Mouse (Mus musculus): ENCODE measurements around the gene Tmem117.

The Tmem117 gene

GRCm38 (mm10) chr15:94628830-94629601 is at the start of gene Tmem117:
Tmem117 (plus strand) TSS chr15:94629232.
- DNase-seq = peak; percentile 41 to 58

- DNase-seq = no peak
Observed at GRCm38 (mm10) chr15:94582000-94582593, 46.9 kb upstream of the Tmem117 start.

GRCm38 (mm10) chr15:94583153-94583552 is 45.9 kb upstream of the Tmem117 start:
- DNase-seq = no peak

- no peak for DNase-seq
Observed at GRCm38 (mm10) chr15:94584738-94585137, 44.3 kb upstream of the Tmem117 start.

- peak in 1 of 2 experiments; percentile 2 for DNase-seq
Observed at GRCm38 (mm10) chr15:94587826-94588715, 41.0 kb upstream of the Tmem117 start.

- peak; percentile 98 to 99 for DNase-seq
Observed at GRCm38 (mm10) chr15:94589219-94590075, 39.6 kb upstream of the Tmem117 start, which contains the start of gene Twf1. Twf1 (minus strand) TSS chr15:94589889.

- DNase-seq = no peak
Observed at GRCm38 (mm10) chr15:94590083-94590482, 38.9 kb upstream of the Tmem117 start.

GRCm38 (mm10) chr15:94591356-94591755 is 37.7 kb upstream of the Tmem117 start:
- DNase-seq = peak in 1 of 2 experiments; percentile 3

GRCm38 (mm10) chr15:94593586-94593985 is 35.4 kb upstream of the Tmem117 start:
- DNase-seq = no peak

GRCm38 (mm10) chr15:94600145-94600707 is 28.8 kb upstream of the Tmem117 start:
- no peak for DNase-seq

- DNase-seq = peak; percentile 36 to 65
Observed at GRCm38 (mm10) chr15:94601339-94601738, 27.7 kb upstream of the Tmem117 start.

GRCm38 (mm10) chr15:94602441-94602840 is 26.6 kb upstream of the Tmem117 start:
- no peak for DNase-seq

- no peak for DNase-seq
Observed at GRCm38 (mm10) chr15:94607768-94608167, 21.3 kb upstream of the Tmem117 start.

GRCm38 (mm10) chr15:94616036-94616435 is 13.0 kb upstream of the Tmem117 start:
- DNase-seq = no peak

GRCm38 (mm10) chr15:94620909-94621308 is 8.1 kb upstream of the Tmem117 start:
- no peak for DNase-seq

GRCm38 (mm10) chr15:94628463-94628829 is 586 bp upstream of the Tmem117 start:
- DNase-seq = no peak

GRCm38 (mm10) chr15:94630553-94630952 is 1.5 kb downstream of the Tmem117 start:
- DNase-seq = no peak

- DNase-seq = no peak
Observed at GRCm38 (mm10) chr15:94634524-94634923, 5.5 kb downstream of the Tmem117 start.

- no peak for DNase-seq
Observed at GRCm38 (mm10) chr15:94638207-94638606, 9.2 kb downstream of the Tmem117 start.

GRCm38 (mm10) chr15:94639126-94639525 is 10.1 kb downstream of the Tmem117 start:
- DNase-seq = no peak

GRCm38 (mm10) chr15:94646012-94646411 is 17.0 kb downstream of the Tmem117 start:
- DNase-seq = no peak

GRCm38 (mm10) chr15:94648430-94648829 is 19.4 kb downstream of the Tmem117 start:
- no peak for DNase-seq

All from lung, postnatal 4 days (tissue).